Mouse (Mus musculus) layer of hippocampus, postnatal 10 days (tissue): ENCODE measurements around the gene Slc48a1. TPM values are rescaled to one million over a fixed set of nuclear protein-coding genes. Genes with fewer than 3 reads are reported as not detected.

Source experiments
- DNase-seq, 2 experiments: peaks; one replicate each; pipeline ENCODE4 v3.0.0; 2021; ENCODE audit warnings: low spot score in 2 of 2
- total RNA-seq, 2 experiments: library from RNA; stranded (reverse); gene quantifications; 2 replicates each; pipeline ENCODE4 v1.2.3; 2021

Gene Slc48a1
- total RNA-seq, 2 experiments from 2014 or later, result 104 to 118 TPM

DNA sequence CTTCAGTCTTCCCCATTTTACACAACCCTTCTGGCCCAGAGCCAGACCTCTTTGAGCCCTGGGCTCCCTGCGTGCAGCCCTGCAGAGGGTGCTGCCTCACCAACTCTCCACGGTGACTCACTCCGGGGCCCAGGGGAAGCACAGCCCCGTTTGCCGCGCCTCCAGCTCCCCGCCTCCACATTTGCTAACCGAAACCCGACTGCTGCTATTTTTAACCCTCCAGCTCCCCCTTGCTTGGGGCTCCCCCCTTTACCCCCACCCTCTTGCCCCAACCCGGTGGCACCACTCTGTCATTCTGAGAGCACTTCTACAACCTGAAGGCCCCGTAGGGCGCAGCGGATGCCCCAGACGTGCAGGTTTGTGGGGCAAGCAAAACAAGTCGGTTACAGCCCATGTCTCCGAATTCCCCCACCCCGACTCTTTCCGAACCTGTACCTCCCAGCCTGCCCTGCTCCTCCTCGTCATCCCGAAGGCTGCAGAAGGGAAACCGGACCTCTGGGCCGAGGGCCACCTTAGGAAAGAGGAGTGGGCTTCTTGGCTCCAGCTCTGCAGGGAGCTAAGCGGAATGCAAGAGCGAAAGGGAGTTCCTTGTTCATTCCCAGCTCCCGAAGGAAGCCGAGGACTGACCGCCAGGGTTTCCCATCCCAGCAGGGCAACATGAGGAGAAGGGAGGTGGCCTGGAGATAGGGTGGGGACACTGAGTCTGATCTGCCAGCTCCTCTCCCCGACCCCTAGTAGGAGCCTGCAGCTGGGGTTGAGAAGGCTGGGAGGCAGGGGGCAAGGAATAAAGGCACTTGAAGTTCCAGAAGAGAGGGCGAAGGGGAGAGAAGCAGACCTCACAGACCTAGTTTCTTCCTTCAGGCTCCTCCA is 47.0 kb downstream of the Slc48a1 start:
- peak; percentile 68 to 75 for DNase-seq

DNA sequence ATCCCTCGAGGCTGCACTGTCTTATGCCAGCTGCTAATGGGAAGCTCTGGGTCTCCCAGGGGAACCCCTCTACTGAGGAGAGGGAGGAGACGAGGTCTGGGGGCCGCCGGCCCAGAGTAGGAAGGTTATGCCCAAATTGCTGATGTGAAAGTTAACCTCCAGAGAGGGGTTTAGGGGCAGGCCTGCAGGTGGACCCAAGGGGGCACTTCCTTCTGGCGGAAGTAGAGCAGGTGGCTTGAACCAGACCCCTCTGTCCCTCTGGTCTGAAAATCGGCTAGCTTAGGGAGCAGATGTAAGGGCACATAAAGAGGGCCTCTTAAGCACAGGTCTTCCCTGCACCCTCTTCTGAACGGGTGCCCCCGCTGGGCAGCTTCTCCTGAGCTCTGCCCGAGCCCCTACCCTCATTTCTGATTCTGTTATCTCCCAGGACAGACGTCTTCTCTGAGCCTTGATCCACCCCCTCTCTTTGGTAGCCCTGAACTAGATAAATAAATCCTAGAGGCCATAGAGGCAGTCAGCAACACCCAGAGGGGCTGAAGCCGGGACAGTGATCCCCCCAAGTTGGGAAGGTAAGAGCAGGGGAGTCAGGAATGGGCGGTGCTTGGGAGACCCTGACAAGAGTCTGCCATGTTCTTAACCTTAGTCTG is 47.7 kb downstream of the Slc48a1 start:
- no peak for DNase-seq

GRCm38 (mm10) chr15:97826588-97827261 is 48.4 kb downstream of the Slc48a1 start:
- no peak for DNase-seq

- DNase-seq, result no peak
These were observed 49.1 kb downstream of the Slc48a1 start for GRCm38 (mm10) chr15:97827401-97827800.

DNA sequence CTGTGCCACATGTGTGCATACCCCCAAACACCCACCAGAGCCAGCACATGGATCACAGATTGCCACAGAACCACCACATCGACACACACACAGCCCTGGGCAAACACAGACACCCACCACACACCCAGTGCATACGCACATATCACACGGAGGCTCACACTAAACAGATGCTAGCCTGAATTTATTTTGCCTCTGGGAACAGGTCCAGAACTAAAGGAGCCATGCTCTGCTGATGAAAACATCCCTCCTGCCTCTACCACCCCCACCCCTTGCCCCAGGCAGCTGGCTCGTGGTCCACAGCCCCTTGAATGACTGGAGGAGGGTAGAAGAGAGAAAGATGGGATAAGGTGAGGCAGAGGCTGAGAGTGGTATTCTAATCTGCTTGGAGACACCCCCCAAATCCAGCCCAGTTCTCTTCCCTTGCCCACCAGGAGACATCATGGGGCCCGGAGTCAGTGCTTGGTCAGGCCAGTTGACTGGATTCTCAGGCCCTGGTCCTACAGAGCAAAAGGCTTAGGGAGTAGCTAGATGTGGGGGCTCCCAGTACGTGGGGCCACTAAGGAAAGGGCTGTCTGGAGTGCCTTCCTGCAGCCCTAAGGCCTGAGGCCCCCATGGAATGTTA is 50.0 kb downstream of the Slc48a1 start:
- DNase-seq, result no peak

GRCm38 (mm10) chr15:97828901-97829338 is 50.6 kb downstream of the Slc48a1 start:
- no peak for DNase-seq

DNA sequence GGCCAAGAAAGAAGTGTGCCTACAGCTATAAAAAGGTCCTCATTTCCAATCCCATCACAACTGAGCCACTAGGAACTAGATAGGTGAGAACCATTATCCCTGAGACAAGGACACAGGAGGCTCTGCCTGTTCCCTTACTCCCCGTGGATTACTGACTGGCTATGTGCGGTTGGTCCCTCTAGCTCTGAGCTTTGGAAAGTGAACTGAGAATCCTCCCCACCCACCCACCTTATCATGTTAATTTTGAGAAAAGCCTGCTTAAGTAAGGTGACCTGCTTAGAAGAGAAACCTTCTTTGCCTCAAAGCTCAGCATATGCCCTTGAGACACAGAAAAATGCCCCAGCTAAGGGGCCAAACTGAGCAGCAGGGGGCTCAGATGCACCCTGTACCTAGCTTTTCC is 51.1 kb downstream of the Slc48a1 start:
- no peak for DNase-seq

DNA sequence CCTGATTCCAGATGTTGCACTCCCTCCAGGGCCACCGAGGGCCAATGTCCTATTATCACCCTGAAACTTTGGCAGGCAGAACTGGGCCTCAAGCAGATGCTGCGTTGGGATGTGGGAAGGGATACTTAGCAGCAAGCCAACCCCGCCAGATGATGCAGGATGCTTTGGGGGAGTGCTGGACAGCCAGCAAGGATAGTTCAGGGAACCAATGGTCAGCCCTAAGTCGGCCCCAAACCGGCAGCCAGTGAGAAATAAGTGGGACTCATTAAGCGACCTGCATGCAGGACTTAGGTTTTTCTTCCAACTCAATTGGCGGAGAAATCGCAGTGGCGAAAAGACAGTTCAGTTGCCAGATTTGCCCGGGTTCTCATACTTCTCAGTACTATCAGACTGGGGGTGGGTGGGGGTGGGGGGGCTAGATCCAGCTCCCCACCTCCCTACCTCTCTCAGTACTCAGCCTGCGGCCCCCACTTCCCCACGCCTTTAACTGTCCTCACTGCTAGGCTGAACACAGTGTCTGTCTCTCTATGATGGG is 52.0 kb downstream of the Slc48a1 start:
- DNase-seq, result peak in 1 of 2 experiments; percentile 43

- peak; percentile 44 to 62 for DNase-seq
These were observed 52.5 kb downstream of the Slc48a1 start for GRCm38 (mm10) chr15:97830788-97831241.

- peak; percentile 57 to 76 for DNase-seq
These were observed 53.1 kb downstream of the Slc48a1 start for GRCm38 (mm10) chr15:97831242-97831986.

- no peak for DNase-seq
These were observed 53.8 kb downstream of the Slc48a1 start for GRCm38 (mm10) chr15:97831987-97832640.

- DNase-seq, result no peak
These were observed 54.6 kb downstream of the Slc48a1 start for GRCm38 (mm10) chr15:97832764-97833479.

DNA sequence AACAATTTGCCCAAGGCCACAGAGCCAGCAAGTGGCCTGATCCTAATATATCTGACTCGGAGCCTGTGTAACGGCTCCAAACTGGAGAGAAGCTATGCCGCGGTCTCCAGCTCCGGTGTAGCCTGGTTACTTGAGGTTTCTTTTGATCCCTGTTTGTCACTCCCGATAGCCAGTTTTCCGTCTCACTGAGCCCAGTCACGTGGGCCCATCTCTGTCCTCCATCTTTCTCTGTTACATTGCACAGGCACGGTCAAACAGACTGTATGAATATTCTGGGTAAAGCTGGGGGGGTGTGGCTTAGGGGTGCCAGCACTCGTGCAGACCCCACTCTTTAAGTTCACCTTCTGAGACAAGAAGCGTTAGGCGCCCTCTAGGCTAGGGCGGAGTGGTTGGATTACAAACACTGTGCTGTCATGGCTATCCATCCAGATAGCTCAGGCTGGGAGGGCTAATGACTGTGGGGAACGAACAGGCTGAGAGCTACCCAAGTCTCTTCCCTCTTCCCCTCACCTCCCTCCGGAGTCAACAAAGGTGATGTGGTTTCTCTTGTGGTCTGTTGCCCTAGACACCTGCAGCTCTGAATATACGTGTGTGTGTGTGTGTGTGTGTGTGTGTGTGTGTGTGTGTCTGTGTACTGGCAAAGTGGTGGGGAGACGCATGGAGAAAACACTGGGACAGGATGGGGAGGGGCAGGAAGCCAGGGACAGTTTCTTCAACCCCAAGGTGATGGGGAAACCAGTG is 58.0 kb downstream of the Slc48a1 start:
- no peak for DNase-seq

GRCm38 (mm10) chr15:97836894-97837247 is 58.6 kb downstream of the Slc48a1 start:
- no peak for DNase-seq

- DNase-seq, result no peak
These were observed 59.3 kb downstream of the Slc48a1 start for GRCm38 (mm10) chr15:97837491-97838061.

- DNase-seq, result no peak
These were observed 60.1 kb downstream of the Slc48a1 start for GRCm38 (mm10) chr15:97838395-97838794.

DNA sequence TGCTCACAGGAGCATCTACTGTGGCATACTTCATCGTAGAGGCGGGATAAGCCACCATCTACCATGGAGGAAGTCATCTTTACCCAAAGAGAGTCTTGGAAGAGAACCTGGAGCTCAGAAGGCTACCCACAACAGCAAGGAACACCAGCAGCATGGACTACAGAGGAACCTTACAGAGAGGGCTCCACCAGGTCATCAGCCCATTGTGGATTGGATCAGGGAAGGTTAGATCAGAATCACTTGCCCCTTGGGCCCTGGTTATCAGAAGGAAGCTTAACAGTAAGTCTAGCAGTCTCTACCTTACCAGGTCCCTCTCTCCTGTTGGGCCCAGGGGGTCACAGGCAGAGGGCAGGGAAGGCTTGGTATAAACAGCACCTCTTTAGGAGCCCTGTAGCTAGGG is 60.7 kb downstream of the Slc48a1 start:
- no peak for DNase-seq

DNA sequence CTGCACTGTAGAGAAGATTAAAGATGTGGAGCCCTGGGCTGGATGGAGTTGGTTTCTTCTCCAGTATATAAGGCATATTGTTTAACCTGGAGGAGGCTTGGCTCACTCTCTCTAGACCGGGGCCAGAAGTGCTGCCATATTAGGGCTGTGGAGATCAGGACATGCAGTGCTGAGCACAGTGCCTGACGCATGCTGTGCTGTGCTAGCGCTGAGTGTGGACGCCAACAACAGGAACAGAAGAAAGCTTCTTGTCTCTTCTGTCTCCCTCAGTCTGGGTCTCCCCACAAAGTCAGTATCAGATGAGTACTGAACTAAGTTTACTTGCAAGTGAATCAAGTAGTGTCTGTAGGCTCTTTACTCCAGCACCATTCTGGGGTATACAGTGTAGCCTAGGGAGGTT is 61.2 kb downstream of the Slc48a1 start:
- DNase-seq, result no peak
